ENCODE assay signal across 16 mouse cellular contexts in genomic region chr16:73784296-73785073, GRCm38 (mm10).
DNase-seq lines count a peak whose midpoint lies in the region; ATAC-seq lines count a peak whose summit lies in the region.
"Had no signal": no experiment of that assay in that cellular context is flagged by ENCODE, and none has a peak within 500 bp of the region (broad histone marks: within the 10 kb centered on the region; RNA-seq: fewer than 3 reads in every experiment).

No protein-coding gene starts in this region.

- H3K36me3 ChIP-seq in hindbrain, embryonic 14.5 days (replicated peaks; ENCODE audit: control insufficient read depth, insufficient read depth) = no peaks in the 10 kb centered on the region
- no peaks in the 10 kb centered on the region for H3K36me3 ChIP-seq in neural tube, embryonic 14.5 days (ENCODE audit: control insufficient read depth, insufficient read depth, low read length)
- H3K36me3 ChIP-seq in midbrain, embryonic 11.5 days (ENCODE audit: control insufficient read depth, insufficient read depth, low read length) = no peaks in the 10 kb centered on the region
- H3K36me3 ChIP-seq: embryonic facial prominence, embryonic 13.5 days had no signal

- no peaks in the 10 kb centered on the region for H3K27me3 ChIP-seq in hindbrain, embryonic 14.5 days (ENCODE audit: control insufficient read depth, insufficient read depth, low read length)
- no peaks in the 10 kb centered on the region for H3K27me3 ChIP-seq in neural tube, embryonic 14.5 days (ENCODE audit: control insufficient read depth, insufficient read depth, low read length)
- H3K27me3 ChIP-seq in midbrain, embryonic 11.5 days (ENCODE audit: control insufficient read depth, insufficient read depth, low read length) = no peaks in the 10 kb centered on the region
- H3K27me3 ChIP-seq: embryonic facial prominence, embryonic 13.5 days; Patski had no signal

- H3K4me2 ChIP-seq in hindbrain, embryonic 14.5 days (replicated peaks) = peak overlapping the region; percentile 31; the same call in 1 of the 2 replicates
- H3K4me2 ChIP-seq in neural tube, embryonic 14.5 days (ENCODE audit: low read depth, low read length) = no peak overlapping the region
- no peak overlapping the region for H3K4me2 ChIP-seq in midbrain, embryonic 11.5 days
- H3K4me2 ChIP-seq: embryonic facial prominence, embryonic 13.5 days had no signal

- H3K9ac ChIP-seq in hindbrain, embryonic 14.5 days = no peak overlapping the region
- no peak overlapping the region for H3K9ac ChIP-seq in neural tube, embryonic 14.5 days (replicated peaks; ENCODE audit: low read depth, low read length)
- H3K9ac ChIP-seq in midbrain, embryonic 11.5 days (ENCODE audit: low read length) = no peak overlapping the region
- H3K9ac ChIP-seq: embryonic facial prominence, embryonic 13.5 days had no signal

- peak; percentile 11 to 34 for DNase-seq in frontal cortex, postnatal 36 days (ENCODE audit: low spot score in 2 of 2)
- DNase-seq in frontal cortex, postnatal 10 days (ENCODE audit: low spot score in 2 of 2) = no peak
- peak; percentile 31 for DNase-seq in right cerebral cortex, adult 18-20 months
- no peak for DNase-seq in right cerebral cortex, postnatal 4 days
- DNase-seq in hindbrain, embryonic 14.5 days (ENCODE audit: low spot score) = peak; percentile 41
- no peak for DNase-seq in midbrain, embryonic 11.5 days (ENCODE audit: low spot score, missing footprints)
- no peak for DNase-seq in heart, postnatal 14 days
- DNase-seq: B cell, adult 2 months; cerebellum, adult 18-20 months; kidney, adult 9 months; lung, postnatal 36 days; thymus, adult 18-20 months had no signal

- intact Hi-C loops in heart, postnatal 14 days (cut with DNase I) = no loop called here

- H3K27ac ChIP-seq in hindbrain, embryonic 14.5 days = peak overlapping the region; percentile 68
- no peak overlapping the region for H3K27ac ChIP-seq in neural tube, embryonic 14.5 days (ENCODE audit: low read depth, low read length)
- H3K27ac ChIP-seq in midbrain, embryonic 11.5 days (ENCODE audit: low read depth, low read length) = no peak overlapping the region
- H3K27ac ChIP-seq: embryonic facial prominence, embryonic 13.5 days had no signal

- WGBS in hindbrain, embryonic 14.5 days = 58% methylated on average over 10 of the region's 10 CpGs
- WGBS in neural tube, embryonic 14.5 days = 64% methylated on average over 10 of the region's 10 CpGs
- WGBS in midbrain, embryonic 11.5 days = 90% methylated on average over 10 of the region's 10 CpGs

- no peak overlapping the region for H3K4me3 ChIP-seq in hindbrain, embryonic 14.5 days (replicated peaks; ENCODE audit: low read length)
- H3K4me3 ChIP-seq in neural tube, embryonic 14.5 days (ENCODE audit: low read depth, low read length) = no peak overlapping the region
- H3K4me3 ChIP-seq in midbrain, embryonic 11.5 days (ENCODE audit: low read depth, low read length) = no peak overlapping the region
- H3K4me3 ChIP-seq: embryonic facial prominence, embryonic 13.5 days had no signal

- H3K9me3 ChIP-seq in hindbrain, embryonic 14.5 days (ENCODE audit: control insufficient read depth, low read length) = no peaks in the 10 kb centered on the region
- no peaks in the 10 kb centered on the region for H3K9me3 ChIP-seq in neural tube, embryonic 14.5 days (ENCODE audit: control insufficient read depth, low read length)
- H3K9me3 ChIP-seq in midbrain, embryonic 11.5 days (ENCODE audit: control insufficient read depth, low read length) = no peaks in the 10 kb centered on the region
- H3K9me3 ChIP-seq: embryonic facial prominence, embryonic 13.5 days had no signal

- peak; percentile 43; the same call in 1 of the 2 replicates for ATAC-seq in hindbrain, embryonic 14.5 days (ENCODE audit: low FRiP score)
- ATAC-seq in neural tube, embryonic 14.5 days (ENCODE audit: low read depth) = peak; percentile 44
- no peak for ATAC-seq in midbrain, embryonic 11.5 days (ENCODE audit: low FRiP score)
- ATAC-seq: midbrain, embryonic 16.5 days; Patski had no signal

- peaks cover 3% of the 10 kb centered on the region; the same call in 1 of the 2 replicates for H3K4me1 ChIP-seq in hindbrain, embryonic 14.5 days (replicated peaks; ENCODE audit: control insufficient read depth, insufficient read depth, low read length)
- H3K4me1 ChIP-seq in neural tube, embryonic 14.5 days (ENCODE audit: control insufficient read depth, insufficient read depth, low read length) = no peaks in the 10 kb centered on the region
- H3K4me1 ChIP-seq in midbrain, embryonic 11.5 days (ENCODE audit: control insufficient read depth, insufficient read depth, low read length) = no peaks in the 10 kb centered on the region
- H3K4me1 ChIP-seq: embryonic facial prominence, embryonic 13.5 days had no signal

Comparison
In these comparisons a context has a peak if more than half of its experiments do, and no peak if none do; other contexts are left out.
1. DNase-seq: peak in frontal cortex, postnatal 36 days (2 of 2), right cerebral cortex, adult 18-20 months (single experiment) and hindbrain, embryonic 14.5 days (single experiment); none in frontal cortex, postnatal 10 days (0 of 2), right cerebral cortex, postnatal 4 days (single experiment), midbrain, embryonic 11.5 days (single experiment) and heart, postnatal 14 days (0 of 2).